Mouse (Mus musculus) cerebellum, adult 2 months (tissue): ENCODE measurements around the gene Dok5.

Experiments used
- CTCF ChIP-seq: fragments of 200-500 bp; IDR thresholded peaks from 2 replicates; pipeline ENCODE4 v1.5.1; 2011; ENCODE audit warnings: low read depth, mild to moderate bottlenecking, control low read depth, low read length, moderate library complexity, borderline replicate concordance; ENCODE audit not compliant: insufficient read depth
- POLR2A ChIP-seq: fragments of 200-500 bp; IDR thresholded peaks from 2 replicates; pipeline ENCODE4 v1.6.1; 2011; ENCODE audit warnings: low read length, control low read depth, borderline replicate concordance; ENCODE audit not compliant: insufficient read depth

DNA sequence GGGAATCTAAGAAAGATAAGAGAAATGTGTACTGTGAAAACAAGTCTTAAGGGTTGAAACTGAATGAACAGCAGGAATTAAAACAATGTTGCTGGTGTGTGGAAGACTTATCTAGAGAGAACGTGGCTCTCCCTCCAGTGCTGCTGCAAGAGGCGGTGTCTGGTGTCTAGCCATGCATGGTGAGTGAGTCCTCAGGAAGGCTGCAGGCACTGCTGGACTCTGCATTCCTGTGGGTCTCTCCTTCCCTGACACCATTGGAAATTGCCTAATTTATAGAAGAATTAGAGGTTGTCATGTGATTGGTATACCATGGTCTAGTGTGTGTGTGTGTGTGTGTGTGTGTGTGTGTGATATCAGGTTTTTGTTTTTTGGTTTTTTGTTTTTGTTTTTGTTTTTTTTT, 1.9 kb upstream of the Dok5 start:
- no peak for TF ChIP-seq CTCF
- TF ChIP-seq POLR2A: no peak
